2 mouse cellular contexts compared by ENCODE assay signal in the genomic region with DNA sequence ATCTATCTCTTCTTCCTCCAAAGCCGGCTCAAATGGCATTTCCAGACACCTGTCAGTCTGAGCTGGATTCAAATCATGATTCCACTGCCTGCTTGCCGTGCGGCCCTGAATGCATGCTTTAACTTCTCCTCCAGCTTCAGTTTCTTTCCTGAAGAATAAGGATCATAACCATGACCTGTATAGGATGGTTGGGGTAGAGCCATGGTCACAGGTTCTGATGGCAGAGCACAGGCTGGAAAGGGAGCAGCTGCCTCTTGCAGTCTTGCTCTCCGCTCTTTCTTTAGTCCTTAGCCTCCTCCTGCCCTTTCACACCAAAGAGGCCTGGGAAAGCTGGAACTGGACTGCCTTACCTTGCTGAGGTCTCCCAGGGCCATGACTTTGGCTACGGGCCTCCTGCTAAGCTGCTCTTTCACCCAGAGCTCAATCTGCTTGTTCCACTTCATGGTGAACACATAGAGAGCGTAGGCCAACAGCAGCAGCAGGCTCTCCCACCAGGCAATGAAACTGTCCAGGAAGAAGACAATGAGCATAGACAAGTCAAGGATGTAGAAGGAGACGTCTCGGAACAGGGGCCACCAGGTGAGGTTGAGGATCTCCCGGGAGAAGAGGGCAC.
A peak's percentile ranks its signal among the peaks of the same experiment; 100 is the strongest.
TF ChIP-seq lines count a peak whose summit lies in the region.

No protein-coding gene starts in this region.

TF ChIP-seq in CH12.LX, 34 proteins besides CTCF, POLR2A, EP300 and RAD21 (continued from another document):
- no peak for TF ChIP-seq MAZ (IDR thresholded peaks at IDR 0.05; ENCODE audit: low read depth, low read length)
- peak; percentile 85 for TF ChIP-seq TBP (conservative IDR thresholded peaks at IDR 0.05; ENCODE audit: low read depth, low read length)
- no peak for TF ChIP-seq CHD2 (IDR thresholded peaks at IDR 0.05; ENCODE audit: low read length)
- TF ChIP-seq GABPA (IDR thresholded peaks at IDR 0.05; ENCODE audit: insufficient replicate concordance, low read depth, low read length) = no peak
- no peak for TF ChIP-seq USF1 (IDR thresholded peaks at IDR 0.05; ENCODE audit: low read depth, low read length)
- no peak for TF ChIP-seq SMC3 (IDR thresholded peaks at IDR 0.05; ENCODE audit: low read depth, low read length)

TF ChIP-seq in MEL, 35 proteins besides CTCF, POLR2A, EP300 and RAD21 (continued from another document):
- TF ChIP-seq USF2 (IDR thresholded peaks at IDR 0.05; ENCODE audit: borderline replicate concordance in 1 of 2, insufficient read depth in 1 of 2, low read depth in 1 of 2, low read length in 2 of 2) (no peak), NELFE (IDR thresholded peaks at IDR 0.05; ENCODE audit: low read depth, low read length) (peak; percentile 42; the same call in 1 of the 2 replicates), ETS1 (IDR thresholded peaks at IDR 0.05; ENCODE audit: low read depth, low read length) (peak; percentile 71), POLR2AphosphoS5 (IDR thresholded peaks at IDR 0.05; ENCODE audit: borderline replicate concordance, low read depth, low read length) (no peak), MXI1 (IDR thresholded peaks at IDR 0.05; ENCODE audit: low read depth, low read length) (no peak), TAL1 (IDR thresholded peaks at IDR 0.05; ENCODE audit: low read length) (no peak), BHLHE40 (IDR thresholded peaks at IDR 0.05; ENCODE audit: borderline replicate concordance, low read depth, low read length) (no peak), GATA1 (IDR thresholded peaks at IDR 0.05; ENCODE audit: low read depth, low read length) (no peak), MAX (IDR thresholded peaks at IDR 0.05; ENCODE audit: low read length) (no peak), TBP (IDR thresholded peaks at IDR 0.05; ENCODE audit: low read depth, low read length) (peak; percentile 95)
